Mouse (Mus musculus) erythroblast, adult 5-6 weeks (primary cell): ENCODE measurements at regions not wholly inside any gene's neighbourhood (a gene's known extent, or its start where the extent isn't known, plus 50 kb on each side); places are given as distances from the start of the nearest gene placed in this dataset.
A peak's percentile ranks its signal among the peaks of the same experiment; 100 is the strongest.

Experiments
- ATAC-seq: replicated peaks from 2 replicates; pipeline ENCODE4 v1.8.0; 2016; ENCODE audit warnings: moderate number of reproducible peaks, mild to moderate bottlenecking, moderate TSS enrichment, inconsistent platforms; ENCODE audit not compliant: poor library complexity, low FRiP score, severe bottlenecking

DNA sequence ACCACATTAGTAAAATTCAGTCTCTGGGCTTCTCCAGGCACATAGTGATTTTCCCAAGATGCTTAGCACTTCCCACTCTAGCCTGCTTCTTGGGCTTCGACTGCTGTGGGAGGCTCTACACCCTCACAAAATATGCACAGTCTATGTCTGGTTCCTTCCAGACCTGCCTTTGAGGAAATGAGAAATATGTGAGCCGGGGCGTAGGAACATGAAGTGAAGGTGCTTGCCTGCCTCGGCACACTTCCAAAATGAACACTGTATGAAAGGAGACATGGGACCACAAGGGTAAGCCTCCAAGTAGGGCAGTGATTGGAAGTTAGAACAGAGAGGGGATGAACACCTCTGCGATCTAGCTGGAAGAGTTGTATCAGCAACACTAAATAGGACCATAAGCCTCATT is 54.5 kb downstream of the Gm10260 start:
- ATAC-seq = no peak

- ATAC-seq = no peak
These were observed 55.9 kb downstream of the Gm10260 start for GRCm38 (mm10) chr13:97704541-97704940.

DNA sequence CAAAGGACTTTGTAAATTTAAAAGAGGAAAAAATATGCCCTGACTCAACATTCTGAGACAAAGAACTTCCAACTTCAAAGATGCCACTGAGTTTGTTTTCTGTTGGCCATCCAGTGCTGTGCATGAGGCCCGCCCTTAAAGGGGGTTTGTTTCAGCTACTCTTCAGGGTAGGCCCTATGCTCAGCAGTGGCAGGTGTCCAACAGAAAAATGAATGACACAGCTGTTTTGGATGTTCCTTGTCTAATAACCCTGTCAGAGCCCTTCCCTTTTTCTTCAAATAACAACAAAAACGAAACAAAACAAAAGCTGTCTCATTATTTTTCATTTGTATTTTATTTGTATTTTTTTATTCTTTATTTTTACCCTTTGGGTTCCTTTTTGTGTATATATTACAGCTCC is 61.5 kb downstream of the Gm10260 start:
- ATAC-seq = peak; percentile 80

- ATAC-seq = peak; percentile 80
These were observed 62.1 kb downstream of the Gm10260 start for GRCm38 (mm10) chr13:97698317-97698716.

- 0 out of 2 replicates have a peak, but pooled peaks have one; percentile 29 for ATAC-seq
These were observed 63.2 kb downstream of the Gm10260 start for GRCm38 (mm10) chr13:97697262-97697661.

GRCm38 (mm10) chr13:97695022-97695421 is 65.4 kb downstream of the Gm10260 start:
- no peak for ATAC-seq

GRCm38 (mm10) chr13:97694356-97694990 is 66.0 kb downstream of the Gm10260 start:
- no peak for ATAC-seq

GRCm38 (mm10) chr13:97688310-97688886 is 72.0 kb downstream of the Gm10260 start:
- no peak for ATAC-seq

- no peak for ATAC-seq
These were observed 76.6 kb downstream of the Gm10260 start for GRCm38 (mm10) chr13:97683836-97684235.

- no peak for ATAC-seq
These were observed 79.0 kb downstream of the Gm10260 start for GRCm38 (mm10) chr13:97681228-97681987.

- ATAC-seq = no peak
These were observed 80.0 kb downstream of the Gm10260 start for GRCm38 (mm10) chr13:97680283-97680896.

- no peak for ATAC-seq
These were observed 81.4 kb downstream of the Gm10260 start for GRCm38 (mm10) chr13:97678991-97679390.

DNA sequence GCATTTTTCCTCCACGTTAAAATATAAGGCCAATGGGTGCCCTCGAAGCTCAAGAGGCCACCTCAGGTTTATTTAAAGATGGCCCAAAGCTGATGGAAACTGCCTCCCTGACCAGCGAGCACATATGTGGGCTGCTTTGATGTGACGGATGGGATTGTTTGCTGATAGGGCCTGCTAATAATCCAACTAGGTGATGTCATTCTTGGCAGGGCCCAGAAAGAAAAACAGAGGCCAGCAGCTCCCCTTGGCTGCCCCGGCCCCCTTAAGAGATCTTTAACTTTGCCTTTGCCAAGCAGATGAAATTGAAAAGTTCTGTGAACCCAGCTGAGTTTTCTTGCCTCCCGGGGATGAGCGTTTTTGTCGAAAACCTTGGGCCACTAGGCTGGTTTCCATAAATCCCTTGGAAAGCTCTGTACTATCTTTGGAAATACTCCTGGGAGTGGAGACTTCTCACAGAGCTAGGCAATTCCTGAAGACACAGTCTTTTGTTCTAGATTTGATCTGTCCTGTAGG is 83.8 kb downstream of the Gm10260 start:
- no peak for ATAC-seq

DNA sequence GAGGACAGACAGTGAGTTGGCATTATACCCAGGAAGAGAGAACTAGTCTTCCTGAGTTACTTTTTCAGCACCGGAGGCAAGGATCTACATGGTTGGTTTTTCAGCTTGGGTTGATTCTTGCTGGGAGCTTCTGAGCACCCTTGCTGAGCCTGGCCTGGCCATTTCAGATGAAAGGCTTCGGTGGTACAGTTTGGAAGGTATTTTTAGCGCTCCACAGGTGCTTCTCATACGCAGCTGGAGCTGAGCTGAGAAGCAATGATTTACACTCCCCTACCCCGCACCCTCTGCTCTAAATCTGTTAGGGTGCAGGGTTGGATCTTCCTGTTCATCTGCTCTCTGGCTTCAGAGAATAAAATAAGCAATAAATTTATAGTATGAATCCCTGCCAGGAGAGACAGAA is 87.3 kb downstream of the Gm10260 start:
- no peak for ATAC-seq

GRCm38 (mm10) chr13:97672038-97672675 is 88.3 kb downstream of the Gm10260 start:
- no peak for ATAC-seq

GRCm38 (mm10) chr13:97669366-97669765 is 91.1 kb downstream of the Gm10260 start:
- ATAC-seq = no peak

DNA sequence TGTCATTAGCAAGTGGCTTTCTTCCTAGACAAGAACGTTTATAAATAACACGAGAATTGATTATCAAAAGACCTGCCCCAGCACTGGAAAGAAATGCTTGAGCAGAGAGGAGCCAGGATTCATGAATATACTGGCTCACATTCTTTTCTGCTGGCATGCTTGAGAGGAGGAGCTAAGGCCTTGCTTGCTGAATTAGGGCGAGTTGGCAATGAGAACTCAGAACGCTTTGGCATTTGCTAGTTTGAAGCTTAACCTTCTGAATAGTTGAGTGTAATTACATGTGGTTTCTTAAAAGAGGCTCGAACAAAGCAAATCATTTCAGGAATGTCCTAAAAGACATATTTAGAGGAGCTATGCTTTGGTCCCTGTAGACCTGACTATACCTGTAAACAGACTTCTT is 91.5 kb downstream of the Gm10260 start:
- no peak for ATAC-seq

- no peak for ATAC-seq
These were observed 93.1 kb downstream of the Gm10260 start for GRCm38 (mm10) chr13:97667313-97667712.

DNA sequence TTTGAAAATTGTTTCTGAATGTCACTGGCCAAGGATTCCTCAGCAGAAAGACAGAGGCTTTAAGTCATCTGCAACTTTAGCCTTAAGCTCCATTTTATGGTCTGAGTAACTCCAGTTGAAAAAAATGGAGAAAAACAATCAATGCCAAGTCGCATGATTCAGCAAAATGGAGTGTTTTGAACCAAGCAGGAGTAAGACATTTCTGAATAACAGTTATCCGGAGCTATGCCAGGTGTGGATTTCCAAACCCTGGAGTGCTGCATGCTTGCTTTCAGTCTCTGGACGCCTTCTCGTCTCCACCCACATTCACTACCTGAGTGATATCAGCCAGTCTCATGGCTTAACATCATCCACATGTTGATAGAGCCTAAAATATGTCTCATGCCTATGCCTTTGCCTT is 93.7 kb downstream of the Gm10260 start:
- peak; percentile 56 for ATAC-seq

- no peak for ATAC-seq
These were observed 95.2 kb downstream of the Gm10260 start for GRCm38 (mm10) chr13:97665226-97665625.
